Mouse (Mus musculus) monocyte, adult 5-6 weeks (primary cell): ENCODE results near the gene Pik3ip1. TPM values are rescaled to one million over a fixed set of nuclear protein-coding genes. Genes with fewer than 3 reads are reported as not detected.
A peak's percentile ranks its signal among the peaks of the same experiment; 100 is the strongest.

ENCODE experiments used
- ATAC-seq: fragments of 153-309, 156-312 bp; replicated peaks from 2 replicates; pipeline ENCODE4 v1.8.0; 2017; ENCODE audit warnings: mild to moderate bottlenecking; ENCODE audit not compliant: low TSS enrichment, insufficient number of reproducible peaks, severe bottlenecking, poor library complexity, low FRiP score
- total RNA-seq: library from RNA; stranded (forward); fragments of 200-1000, 200-491, 200-594 nt; gene quantifications from 3 replicates; pipeline ENCODE4 v1.2.3, GENCODE M21; 2017

Gene Pik3ip1
- 17.3 to 18.3 TPM (median 18.0 TPM) in 3 replicates for total RNA-seq

- no peak for ATAC-seq
These were observed at the start of gene Pik3ip1 for GRCm38 (mm10) chr11:3329891-3330451. Gene Pik3ip1 (plus strand): TSS chr11:3330401.

DNA sequence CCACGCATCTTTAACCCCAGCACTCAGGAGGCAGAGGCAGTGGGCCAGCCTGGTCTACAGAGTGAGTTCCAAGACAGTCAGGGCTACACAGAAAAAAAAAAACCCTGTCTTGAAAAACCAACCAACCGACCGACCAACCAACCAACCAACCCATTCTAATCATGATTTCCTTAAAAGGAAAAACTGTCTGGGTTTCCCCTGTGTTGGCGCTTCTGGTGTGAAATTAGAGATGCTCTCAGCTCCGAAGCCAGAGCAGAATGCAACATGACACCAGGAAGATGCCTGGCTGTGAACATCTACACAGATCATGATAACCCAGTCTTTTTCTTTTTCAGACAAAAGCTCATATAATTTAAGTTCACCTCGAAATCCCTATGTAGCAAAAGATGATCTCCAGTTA, 47.3 kb upstream of the Pik3ip1 start:
- no peak for ATAC-seq

DNA sequence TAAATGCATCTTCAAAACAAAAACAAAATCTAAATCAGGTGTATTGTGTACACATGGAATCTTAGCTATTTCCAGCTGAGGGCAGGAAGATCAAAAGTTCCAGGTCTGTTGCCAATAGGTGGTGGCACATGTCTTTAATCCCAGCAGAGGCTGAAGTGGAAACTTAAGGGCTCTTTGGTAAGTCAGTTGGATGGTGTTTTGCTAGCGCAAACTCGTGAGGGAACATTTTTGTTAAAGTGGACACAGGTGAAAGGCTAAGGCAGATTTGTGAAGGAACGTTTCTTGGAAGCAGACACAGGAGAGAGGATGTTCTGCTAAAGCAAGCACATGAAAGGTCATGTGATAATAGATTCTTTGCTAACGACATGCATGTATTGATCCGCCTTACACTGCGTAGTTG, 46.6 kb upstream of the Pik3ip1 start:
- ATAC-seq: no peak

GRCm38 (mm10) chr11:3285940-3286339, 44.3 kb upstream of the Pik3ip1 start:
- no peak for ATAC-seq

GRCm38 (mm10) chr11:3287131-3287530, 43.1 kb upstream of the Pik3ip1 start:
- no peak for ATAC-seq

GRCm38 (mm10) chr11:3287921-3288320, 42.3 kb upstream of the Pik3ip1 start:
- no peak for ATAC-seq

DNA sequence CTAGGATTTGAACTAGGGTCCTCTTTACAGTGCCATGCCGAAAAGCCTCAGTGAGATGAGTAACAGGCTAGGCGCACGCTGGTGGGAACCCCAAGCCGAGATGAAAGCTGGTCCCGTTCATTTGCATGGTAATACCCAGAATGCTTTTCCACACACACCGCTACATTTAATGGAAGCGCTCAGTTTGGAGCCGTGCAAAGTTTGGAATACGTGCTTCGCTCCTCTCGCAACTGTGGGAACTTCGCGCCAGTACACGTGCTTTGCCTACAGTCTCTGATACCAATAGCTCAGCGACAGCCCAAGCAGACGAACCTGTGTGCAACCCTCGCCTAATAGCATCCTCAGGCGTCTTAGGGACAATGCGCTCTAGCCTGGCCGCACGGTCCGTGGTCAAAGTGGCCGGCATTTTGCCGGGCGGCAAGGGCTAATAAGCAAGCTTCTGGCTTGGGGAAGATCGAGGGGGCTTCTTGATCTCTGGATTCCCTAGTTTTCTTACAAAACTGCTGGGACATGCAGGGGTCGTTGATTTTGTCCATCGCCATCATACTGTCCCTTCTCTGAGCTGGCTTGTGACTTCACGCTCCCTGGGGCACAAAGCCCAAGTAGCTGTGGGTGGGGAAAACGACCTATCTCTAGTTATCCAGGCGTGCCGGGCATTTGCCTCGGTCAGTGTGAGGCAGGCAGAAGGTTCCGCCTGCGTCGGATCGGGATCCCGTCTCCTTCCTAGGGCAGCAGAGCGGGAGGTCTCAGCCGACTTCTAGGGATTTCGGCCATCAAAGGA, 41.5 kb upstream of the Pik3ip1 start, which contains the start of gene Patz1:
Gene Patz1, plus strand, starts transcription at position 354 of the 781 bp plus-strand sequence.
- ATAC-seq: no peak

DNA sequence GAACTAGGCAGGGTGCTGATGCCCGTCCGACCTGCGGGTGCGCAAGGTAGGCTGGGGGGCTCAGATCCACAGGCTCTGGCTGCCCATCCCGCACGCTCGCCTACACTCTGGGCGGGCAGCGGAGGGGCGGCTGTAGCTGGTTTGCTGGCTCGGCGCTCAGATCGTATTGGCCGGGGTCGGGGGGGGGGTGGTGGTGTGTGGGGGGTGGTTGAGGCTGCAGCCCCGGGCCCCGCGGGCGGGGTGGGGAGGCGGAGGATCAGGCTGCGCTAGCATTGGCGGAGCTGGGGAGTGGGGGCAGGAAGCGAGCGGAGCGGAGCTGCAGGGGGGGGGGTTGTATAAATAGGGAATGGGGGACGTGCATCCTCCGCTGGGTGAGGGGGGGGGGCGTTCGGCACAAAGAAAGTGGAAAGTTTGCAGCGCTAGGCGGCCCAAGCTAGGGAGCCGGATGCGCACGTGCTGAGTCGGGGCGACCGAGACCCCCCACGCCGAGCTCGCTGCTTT, 40.8 kb upstream of the Pik3ip1 start:
- no peak for ATAC-seq

- ATAC-seq: peak; percentile 31; the same call in 1 of the 2 replicates
These were observed 40.2 kb upstream of the Pik3ip1 start for GRCm38 (mm10) chr11:3289803-3290639.

GRCm38 (mm10) chr11:3290640-3291310, 39.4 kb upstream of the Pik3ip1 start:
- ATAC-seq: no peak; the same call in 1 of the 2 replicates

DNA sequence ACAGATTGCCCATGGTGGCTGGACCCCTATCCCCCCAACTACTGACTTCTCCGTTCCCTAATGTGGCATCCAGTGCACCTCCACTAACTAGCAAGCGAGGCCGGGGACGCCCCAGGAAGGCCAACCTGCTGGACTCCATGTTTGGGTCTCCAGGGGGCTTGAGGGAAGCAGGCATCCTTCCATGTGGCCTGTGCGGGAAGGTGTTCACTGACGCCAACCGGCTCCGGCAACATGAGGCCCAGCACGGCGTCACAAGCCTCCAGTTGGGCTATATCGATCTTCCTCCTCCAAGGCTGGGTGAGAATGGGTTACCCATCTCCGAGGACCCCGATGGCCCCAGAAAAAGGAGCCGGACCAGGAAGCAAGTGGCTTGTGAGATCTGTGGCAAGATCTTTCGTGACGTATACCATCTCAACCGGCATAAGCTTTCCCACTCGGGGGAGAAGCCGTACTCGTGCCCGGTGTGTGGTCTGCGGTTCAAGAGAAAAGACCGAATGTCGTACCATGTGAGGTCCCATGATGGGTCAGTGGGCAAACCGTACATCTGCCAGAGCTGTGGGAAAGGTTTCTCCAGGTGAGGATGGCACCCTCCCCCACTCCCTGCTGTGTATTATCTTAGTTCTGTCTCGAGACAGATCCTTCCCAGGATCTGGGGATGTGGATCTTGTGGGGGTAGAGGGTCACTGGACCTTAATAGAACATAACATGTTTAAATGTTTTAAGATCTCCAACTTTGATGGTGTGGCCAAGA, 38.7 kb upstream of the Pik3ip1 start:
- no peak for ATAC-seq

GRCm38 (mm10) chr11:3292062-3292421, 38.2 kb upstream of the Pik3ip1 start:
- no peak for ATAC-seq

GRCm38 (mm10) chr11:3292711-3293249, 37.4 kb upstream of the Pik3ip1 start:
- ATAC-seq: no peak

DNA sequence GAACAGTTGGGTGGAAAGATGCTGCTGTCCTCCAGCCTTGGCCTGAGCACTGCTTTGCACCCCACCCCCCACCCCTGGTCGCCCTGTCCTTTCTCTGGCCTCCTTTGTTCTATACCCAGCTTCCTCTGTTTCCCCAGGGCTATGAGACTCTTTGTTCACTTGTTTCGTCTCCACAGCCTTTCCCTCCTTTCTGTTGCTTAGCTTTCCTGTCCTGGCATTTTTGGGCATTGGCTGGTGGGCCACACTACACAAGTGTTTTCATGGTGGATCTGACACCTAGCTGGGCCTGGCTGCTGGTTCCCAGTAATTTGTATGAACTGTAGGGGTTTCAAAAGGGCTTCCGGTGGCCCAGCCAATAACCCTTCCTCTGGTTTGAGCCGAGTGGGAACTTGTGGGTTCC, 36.8 kb upstream of the Pik3ip1 start:
- ATAC-seq: no peak

GRCm38 (mm10) chr11:3294641-3295040, 35.6 kb upstream of the Pik3ip1 start:
- no peak for ATAC-seq

DNA sequence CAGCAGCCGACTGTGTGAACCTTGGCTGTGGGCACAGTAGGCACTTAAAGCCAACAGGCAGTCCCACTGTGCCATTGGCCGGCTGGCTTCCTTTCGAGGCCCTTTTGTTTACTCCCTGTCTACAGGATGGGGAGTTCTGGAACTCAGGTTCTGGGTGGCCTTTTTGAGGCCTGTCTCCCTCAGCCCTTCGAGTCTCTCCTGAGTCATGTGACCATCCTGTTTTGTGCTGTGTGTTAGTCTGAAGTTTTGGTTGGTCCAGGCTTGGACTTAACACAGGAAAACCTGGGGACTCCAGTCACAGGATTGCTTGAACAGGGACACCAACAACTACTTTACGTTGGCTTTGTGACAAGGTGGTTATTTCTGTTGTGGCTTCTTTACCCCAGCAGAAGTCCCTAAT, 34.1 kb upstream of the Pik3ip1 start:
- ATAC-seq: no peak

DNA sequence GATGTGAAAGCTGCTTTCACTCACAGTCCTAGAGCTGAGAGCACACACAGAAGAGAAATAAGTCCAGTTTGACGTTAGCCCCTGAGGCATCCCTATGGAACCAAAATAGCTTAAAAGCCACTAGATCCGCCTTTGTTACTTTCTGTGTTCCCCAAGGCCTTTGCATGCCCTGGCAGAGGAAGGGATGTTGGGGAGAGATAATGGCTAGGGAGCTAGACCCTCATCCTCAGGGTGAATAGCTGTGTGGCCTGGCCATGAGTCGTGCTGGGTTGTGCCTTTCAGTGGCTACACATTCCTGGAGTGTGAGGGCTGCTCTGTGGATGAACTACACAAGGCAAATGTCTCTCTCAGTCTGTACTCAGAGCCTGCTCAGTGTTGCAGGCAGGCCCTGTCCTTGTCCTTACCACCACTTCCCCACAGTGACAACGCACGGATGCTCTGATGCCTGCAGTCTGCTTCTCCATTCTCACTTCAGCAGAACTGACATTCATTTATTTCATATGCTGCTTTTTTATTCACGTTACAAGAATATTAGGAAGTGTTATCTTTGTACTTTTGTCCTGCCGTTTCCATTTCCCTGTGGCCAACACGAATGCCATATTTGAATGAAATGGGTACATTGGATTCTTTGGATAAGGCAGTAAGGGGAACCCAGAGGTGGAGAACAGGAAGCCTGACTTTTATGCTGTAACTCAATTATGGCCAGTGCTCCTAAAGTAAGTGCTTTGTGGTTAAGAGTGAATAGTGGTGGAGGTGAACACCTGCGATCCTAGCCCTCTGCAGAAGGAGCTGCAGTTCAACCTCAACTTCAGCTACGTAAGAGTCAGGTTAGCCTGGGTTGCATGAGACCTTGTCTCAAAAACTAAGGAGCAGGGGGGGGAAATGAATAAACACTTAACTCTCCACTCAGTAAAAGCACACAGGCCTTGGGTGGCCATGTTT, 32.1 kb upstream of the Pik3ip1 start:
- ATAC-seq: no peak
